In the genomic region with DNA sequence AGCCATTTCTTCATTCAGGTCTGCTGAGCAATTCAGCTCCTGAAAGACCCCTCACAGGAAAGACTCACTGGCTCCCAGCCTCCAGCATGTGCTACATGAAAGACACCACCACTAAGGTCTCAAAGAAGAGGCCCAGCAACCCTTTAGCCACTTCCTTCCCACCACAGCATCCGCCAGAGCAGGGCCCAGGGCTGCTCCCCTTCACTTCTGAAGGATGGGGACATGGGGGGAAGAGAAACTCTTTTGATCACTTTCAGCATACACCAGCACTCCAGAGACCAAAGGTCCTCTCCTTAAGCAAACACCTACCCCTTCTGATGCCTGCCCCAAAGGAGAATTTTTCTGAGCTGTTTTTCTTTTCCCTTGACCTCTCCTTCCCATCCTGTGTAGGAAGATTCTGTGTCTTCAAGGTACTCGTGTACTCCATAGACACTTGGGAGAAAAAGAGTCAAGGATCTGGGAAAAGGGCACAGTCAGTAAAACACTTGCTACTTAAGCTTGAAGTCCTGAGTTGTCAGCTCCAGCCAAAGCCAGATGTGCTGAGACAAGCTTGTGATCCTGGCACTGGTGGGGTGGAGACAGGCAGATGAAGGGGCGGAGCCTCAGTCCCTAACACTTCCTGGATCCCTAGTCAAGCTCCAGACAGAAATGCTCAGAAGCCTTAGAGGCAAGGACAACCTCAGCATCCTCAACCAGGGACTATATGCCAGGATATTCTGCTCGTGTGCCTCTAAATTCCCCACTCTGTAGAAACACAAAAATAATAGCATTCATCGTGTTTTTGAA, we compare ENCODE assay signal across 8 mouse cellular contexts. TPM values are rescaled to one million over a fixed set of nuclear protein-coding genes. Genes with fewer than 3 reads are reported as not detected.
DNase-seq lines count a peak whose midpoint lies in the region; ATAC-seq and TF ChIP-seq lines count a peak whose summit lies in the region.

No protein-coding gene starts in this region.

- H3K4me3 ChIP-seq in midbrain, embryonic 14.5 days (replicated peaks; ENCODE audit: low read depth, low read length) = no peak overlapping the region
- H3K4me3 ChIP-seq in midbrain, embryonic 16.5 days (ENCODE audit: low read depth, low read length) = no peak overlapping the region
- H3K4me3 ChIP-seq in embryonic facial prominence, embryonic 12.5 days = no peak overlapping the region
- no peak overlapping the region for H3K4me3 ChIP-seq in lung, embryonic 15.5 days
- no peak overlapping the region for H3K4me3 ChIP-seq in stomach, postnatal 0 days (ENCODE audit: low read depth, low read length)

- H3K9me3 ChIP-seq in midbrain, embryonic 14.5 days (ENCODE audit: control insufficient read depth, low read length) = 0 out of 2 replicates have a peak, but pooled peaks cover 4% of the 10 kb centered on the region
- no peaks in the 10 kb centered on the region for H3K9me3 ChIP-seq in midbrain, embryonic 16.5 days (replicated peaks; ENCODE audit: control insufficient read depth, low read length, poor library complexity, severe bottlenecking)
- no peaks in the 10 kb centered on the region for H3K9me3 ChIP-seq in embryonic facial prominence, embryonic 12.5 days
- no peaks in the 10 kb centered on the region for H3K9me3 ChIP-seq in lung, embryonic 15.5 days
- no peaks in the 10 kb centered on the region for H3K9me3 ChIP-seq in stomach, postnatal 0 days (ENCODE audit: control insufficient read depth, low read length)

- H3K9ac ChIP-seq in midbrain, embryonic 14.5 days (replicated peaks; ENCODE audit: low read length) = no peak overlapping the region
- H3K9ac ChIP-seq in midbrain, embryonic 16.5 days (ENCODE audit: low read depth, low read length) = no peak overlapping the region
- no peak overlapping the region for H3K9ac ChIP-seq in embryonic facial prominence, embryonic 12.5 days
- no peak overlapping the region for H3K9ac ChIP-seq in lung, embryonic 15.5 days
- no peak overlapping the region for H3K9ac ChIP-seq in stomach, postnatal 0 days (ENCODE audit: low read length)

- WGBS in midbrain, embryonic 14.5 days = 58% methylated on average over 5 of the region's 5 CpGs
- WGBS in midbrain, embryonic 16.5 days = 62% methylated on average over 5 of the region's 5 CpGs
- 46% methylated on average over 5 of the region's 5 CpGs for WGBS in embryonic facial prominence, embryonic 12.5 days
- WGBS in lung, embryonic 15.5 days = 38% methylated on average over 5 of the region's 5 CpGs
- 40% methylated on average over 5 of the region's 5 CpGs for WGBS in stomach, postnatal 0 days

- ATAC-seq in midbrain, embryonic 14.5 days (ENCODE audit: low FRiP score, low TSS enrichment) = no peak
- no peak for ATAC-seq in midbrain, embryonic 16.5 days
- ATAC-seq in embryonic facial prominence, embryonic 12.5 days (ENCODE audit: insufficient number of reproducible peaks, insufficient read depth, low FRiP score, low TSS enrichment) = peak; percentile 59; the same call in 1 of the 2 replicates
- 0 out of 2 replicates have a peak, but pooled peaks have one; percentile 44 for ATAC-seq in lung, embryonic 15.5 days (ENCODE audit: borderline replicate concordance, extremely low read depth, low FRiP score, low TSS enrichment)
- ATAC-seq in stomach, postnatal 0 days (ENCODE audit: low FRiP score, low TSS enrichment) = 0 out of 2 replicates have a peak, but pooled peaks have one; percentile 61

- no peak for TF ChIP-seq CTCF in stomach, postnatal 0 days (IDR thresholded peaks at IDR 0.05; ENCODE audit: low read depth)

- H3K27me3 ChIP-seq in midbrain, embryonic 14.5 days (ENCODE audit: control insufficient read depth, insufficient read depth, low read length) = no peaks in the 10 kb centered on the region
- H3K27me3 ChIP-seq in midbrain, embryonic 16.5 days (ENCODE audit: control insufficient read depth, insufficient read depth, low read depth, low read length) = no peaks in the 10 kb centered on the region
- H3K27me3 ChIP-seq in embryonic facial prominence, embryonic 12.5 days = no peaks in the 10 kb centered on the region
- H3K27me3 ChIP-seq in lung, embryonic 15.5 days = no peaks in the 10 kb centered on the region
- H3K27me3 ChIP-seq in stomach, postnatal 0 days (ENCODE audit: control insufficient read depth, insufficient read depth, low read length) = no peaks in the 10 kb centered on the region

- peak; percentile 17 for DNase-seq in midbrain, embryonic 14.5 days
- DNase-seq in stomach, postnatal 0 days (ENCODE audit: low spot score) = peak; percentile 58
- no peak for DNase-seq in gastrocnemius, postnatal 10 days
- DNase-seq in urinary bladder, postnatal 25 days (ENCODE audit: low spot score) = no peak
- no peak for DNase-seq in frontal cortex, postnatal 10 days (ENCODE audit: low spot score in 2 of 2)

- H3K36me3 ChIP-seq in midbrain, embryonic 14.5 days (ENCODE audit: control insufficient read depth, insufficient read depth, low read length) = no peaks in the 10 kb centered on the region
- no peaks in the 10 kb centered on the region for H3K36me3 ChIP-seq in midbrain, embryonic 16.5 days (ENCODE audit: control insufficient read depth, insufficient read depth, low read length)
- H3K36me3 ChIP-seq in embryonic facial prominence, embryonic 12.5 days = no peaks in the 10 kb centered on the region
- no peaks in the 10 kb centered on the region for H3K36me3 ChIP-seq in lung, embryonic 15.5 days
- no peaks in the 10 kb centered on the region for H3K36me3 ChIP-seq in stomach, postnatal 0 days (ENCODE audit: control insufficient read depth, insufficient read depth, low read length)

- TF ChIP-seq EP300 in stomach, postnatal 0 days (optimal IDR thresholded peaks at IDR 0.05) = no peak

- H3K27ac ChIP-seq in midbrain, embryonic 14.5 days (replicated peaks; ENCODE audit: low read depth, low read length) = no peak overlapping the region
- H3K27ac ChIP-seq in midbrain, embryonic 16.5 days (ENCODE audit: low read length) = no peak overlapping the region
- no peak overlapping the region for H3K27ac ChIP-seq in embryonic facial prominence, embryonic 12.5 days
- no peak overlapping the region for H3K27ac ChIP-seq in lung, embryonic 15.5 days
- H3K27ac ChIP-seq in stomach, postnatal 0 days (replicated peaks) = no peak overlapping the region

- no peaks in the 10 kb centered on the region for H3K4me1 ChIP-seq in midbrain, embryonic 14.5 days (ENCODE audit: control insufficient read depth, insufficient read depth, low read length)
- H3K4me1 ChIP-seq in midbrain, embryonic 16.5 days (ENCODE audit: control insufficient read depth, insufficient read depth, low read length) = no peaks in the 10 kb centered on the region
- H3K4me1 ChIP-seq in embryonic facial prominence, embryonic 12.5 days = peaks cover 4% of the 10 kb centered on the region
- peaks cover 13% of the 10 kb centered on the region; the same call in 1 of the 2 replicates for H3K4me1 ChIP-seq in lung, embryonic 15.5 days
- no peaks in the 10 kb centered on the region for H3K4me1 ChIP-seq in stomach, postnatal 0 days (replicated peaks; ENCODE audit: control insufficient read depth, insufficient read depth)

- no peak overlapping the region for H3K4me2 ChIP-seq in midbrain, embryonic 14.5 days (ENCODE audit: low read length)
- H3K4me2 ChIP-seq in midbrain, embryonic 16.5 days (ENCODE audit: low read length) = no peak overlapping the region
- no peak overlapping the region for H3K4me2 ChIP-seq in embryonic facial prominence, embryonic 12.5 days (replicated peaks)
- H3K4me2 ChIP-seq in lung, embryonic 15.5 days = no peak overlapping the region
- no peak overlapping the region for H3K4me2 ChIP-seq in stomach, postnatal 0 days (replicated peaks; ENCODE audit: low read depth)

RNA-seq across cellular contexts. Expression of a gene that starts 53.6 kb away (rescaled TPM):
- polyA plus RNA-seq in midbrain, embryonic 14.5 days (2014; fragmentation: Nextera tagmentation; extraction: Ambion mirVana) = 64.0 and 64.8 TPM in 2 replicates
- polyA plus RNA-seq in midbrain, embryonic 16.5 days (2015; fragmentation: Nextera tagmentation; extraction: Ambion mirVana) = 68.7 and 68.8 TPM in 2 replicates
- 8.7 and 11.8 TPM in 2 replicates for polyA plus RNA-seq in embryonic facial prominence, embryonic 12.5 days (2016; fragmentation: Nextera tagmentation; extraction: Ambion mirVana)
- 2.7 and 5.2 TPM in 2 replicates for polyA plus RNA-seq in lung, embryonic 15.5 days (2015; fragmentation: Nextera tagmentation; extraction: Ambion mirVana)
- 0.61 and 0.69 TPM in 2 replicates for polyA plus RNA-seq in stomach, postnatal 0 days (2015; fragmentation: Nextera tagmentation; extraction: Ambion mirVana)
- under 1 TPM in 1 of 2 experiments, not detected in 1; 0.47 TPM for total RNA-seq in gastrocnemius, postnatal 10 days (2021)

Comparison
In these comparisons a context has a peak if more than half of its experiments do, and no peak if none do; other contexts are left out.
1. ATAC-seq: peak in embryonic facial prominence, embryonic 12.5 days (single experiment), lung, embryonic 15.5 days (single experiment) and stomach, postnatal 0 days (single experiment); none in midbrain, embryonic 14.5 days (single experiment) and midbrain, embryonic 16.5 days (single experiment).
2. DNase-seq: peak in midbrain, embryonic 14.5 days (single experiment) and stomach, postnatal 0 days (single experiment); none in gastrocnemius, postnatal 10 days (single experiment), urinary bladder, postnatal 25 days (single experiment) and frontal cortex, postnatal 10 days (0 of 2).